Mouse (Mus musculus) lung, adult 2 months (tissue): ENCODE data around the gene Vapb.

ENCODE experiments used
- CTCF ChIP-seq: fragments of 200-500 bp; IDR thresholded peaks from 2 replicates; pipeline ENCODE4 v1.5.1; 2011; ENCODE audit warnings: mild to moderate bottlenecking, low read length, control low read depth; ENCODE audit not compliant: insufficient read depth
- POLR2A ChIP-seq: fragments of 200-500 bp; IDR thresholded peaks from 2 replicates; pipeline ENCODE4 v1.6.1; 2011; ENCODE audit warnings: low read depth, mild to moderate bottlenecking, control low read depth, low read length, borderline replicate concordance; ENCODE audit errors: extremely low read depth

GRCm38 (mm10) chr2:173802956-173803355 is 65.6 kb downstream of the Vapb start:
- TF ChIP-seq CTCF: no peak
- no peak for TF ChIP-seq POLR2A
